Mouse (Mus musculus) limb, embryonic 12.5 days (tissue): ENCODE data around the gene Wwp2. TPM values are rescaled to one million over a fixed set of nuclear protein-coding genes. Genes with fewer than 3 reads are reported as not detected.
"Not testable (repeated sequence)": the region's sequence is repeated elsewhere in the genome, so short reads cannot be mapped to it uniquely, and the experiment has no call there.

Source experiments
- ATAC-seq: fragments of 200-750 bp; cut with Nextera tagmentation; 2 replicates; pipeline ENCODE4 v1.8.0; 2017; ENCODE audit warnings: low read depth, moderate TSS enrichment; ENCODE audit not compliant: insufficient number of reproducible peaks, insufficient read depth, low FRiP score, low TSS enrichment
- H3K27ac ChIP-seq: fragments of 300-500 bp; sonication (generic); 2 replicates; pipeline ENCODE4 v1.5.1; 2016; ENCODE audit warnings: mild to moderate bottlenecking, moderate library complexity
- H3K27me3 ChIP-seq: fragments of 300-500 bp; sonication (generic); 2 replicates; pipeline ENCODE4 v1.6.1; 2016; ENCODE audit warnings: mild to moderate bottlenecking, moderate library complexity
- H3K36me3 ChIP-seq: fragments of 300-500 bp; sonication (generic); 2 replicates; pipeline ENCODE4 v1.6.1; 2016; ENCODE audit warnings: mild to moderate bottlenecking, moderate library complexity
- H3K4me1 ChIP-seq: fragments of 300-500 bp; sonication (generic); replicated peaks from 2 replicates; pipeline ENCODE4 v1.6.1; 2016
- H3K4me2 ChIP-seq: fragments of 300-500 bp; sonication (generic); 2 replicates; pipeline ENCODE4 v1.6.1; 2016; ENCODE audit warnings: mild to moderate bottlenecking, moderate library complexity
- H3K4me3 ChIP-seq: fragments of 300-500 bp; sonication (generic); replicated peaks from 2 replicates; pipeline ENCODE4 v1.5.1; 2016; ENCODE audit warnings: mild to moderate bottlenecking
- H3K9ac ChIP-seq: fragments of 300-500 bp; sonication (generic); replicated peaks from 2 replicates; pipeline ENCODE4 v1.6.1; 2016; ENCODE audit warnings: mild to moderate bottlenecking, moderate library complexity
- H3K9me3 ChIP-seq: fragments of 300-500 bp; sonication (generic); 2 replicates; pipeline ENCODE4 v1.6.1; 2016; ENCODE audit warnings: mild to moderate bottlenecking, moderate library complexity
- WGBS: fragments of 180-500 bp; shearing (Covaris S2); methylation state at CpG from one replicate; pipeline ENCODE4 v1.1.7; 2016; 5-methylcytosine and 5-hydroxymethylcytosine counted together
- polyA plus RNA-seq: library from polyadenylated mRNA; unstranded; fragments of >200 nt; fragmentation: Nextera tagmentation; extraction: Ambion mirVana; gene quantifications from 2 replicates; pipeline ENCODE4 v1.2.1, GENCODE M21; 2016

Gene Wwp2
- polyA plus RNA-seq, 1 experiment from 2014 or later: 277 TPM

GRCm38 (mm10) chr8:107476786-107477185, 40.6 kb downstream of the Wwp2 start:
- not testable (repeated sequence) for H3K4me3 ChIP-seq, H3K27me3 ChIP-seq, H3K9ac ChIP-seq, ATAC-seq, H3K27ac ChIP-seq, H3K9me3 ChIP-seq, H3K4me2 ChIP-seq
- H3K4me1 ChIP-seq: peaks cover 25% of the 10 kb centered on the region
- 92% methylated on average over 7 of the region's 7 CpGs for WGBS
- peaks cover 33% of the 10 kb centered on the region for H3K36me3 ChIP-seq

- ATAC-seq: no peak
- H3K27ac ChIP-seq: peak overlapping the region; percentile 93
- no peaks in the 10 kb centered on the region for H3K9me3 ChIP-seq
- H3K4me1 ChIP-seq: peaks cover 8% of the 10 kb centered on the region
- no peaks in the 10 kb centered on the region for H3K27me3 ChIP-seq
- no peak overlapping the region for H3K9ac ChIP-seq
- peaks cover 44% of the 10 kb centered on the region for H3K36me3 ChIP-seq
- 74% methylated on average over 6 of the region's 6 CpGs for WGBS
- H3K4me2 ChIP-seq: no peak overlapping the region
- H3K4me3 ChIP-seq: no peak overlapping the region
These were observed 42.6 kb downstream of the Wwp2 start for GRCm38 (mm10) chr8:107478728-107479127.

GRCm38 (mm10) chr8:107480436-107480835, 44.3 kb downstream of the Wwp2 start:
- H3K27ac ChIP-seq: 0 out of 2 replicates have a peak overlapping the region, but pooled peaks have one; percentile 17
- peaks cover 44% of the 10 kb centered on the region for H3K36me3 ChIP-seq
- H3K9me3 ChIP-seq: no peaks in the 10 kb centered on the region
- H3K9ac ChIP-seq: no peak overlapping the region
- no peak for ATAC-seq
- peaks cover 12% of the 10 kb centered on the region; the same call in 1 of the 2 replicates for H3K4me1 ChIP-seq
- H3K4me3 ChIP-seq: no peak overlapping the region
- no peaks in the 10 kb centered on the region for H3K27me3 ChIP-seq
- H3K4me2 ChIP-seq: no peak overlapping the region
- WGBS: 92% methylated on average over 4 of the region's 4 CpGs

- ATAC-seq: no peak
- no peak overlapping the region for H3K9ac ChIP-seq
These were observed 47.1 kb downstream of the Wwp2 start for GRCm38 (mm10) chr8:107483250-107483649.

GRCm38 (mm10) chr8:107484956-107485355, 48.8 kb downstream of the Wwp2 start:
- Histone ChIP-seq H3K4me1 (peaks cover 19% of the 10 kb centered on the region), H3K4me3 (no peak overlapping the region), H3K4me2 (no peak overlapping the region)

More at GRCm38 (mm10) chr8:107483250-107483649, 47.1 kb downstream of the Wwp2 start:
- no peaks in the 10 kb centered on the region for H3K27me3 ChIP-seq
- no peak overlapping the region for H3K4me3 ChIP-seq
- peaks cover 37% of the 10 kb centered on the region for H3K36me3 ChIP-seq
- no peak overlapping the region for H3K4me2 ChIP-seq
- 88% methylated on average over 8 of the region's 8 CpGs for WGBS
- peaks cover 11% of the 10 kb centered on the region; the same call in 1 of the 2 replicates for H3K4me1 ChIP-seq
- no peaks in the 10 kb centered on the region for H3K9me3 ChIP-seq
- H3K27ac ChIP-seq: peak overlapping the region; percentile 50

GRCm38 (mm10) chr8:107488551-107488950, 52.4 kb downstream of the Wwp2 start:
- H3K4me3 ChIP-seq: no peak overlapping the region
- H3K36me3 ChIP-seq: peaks cover 12% of the 10 kb centered on the region; the same call in 1 of the 2 replicates
- 88% methylated on average over 4 of the region's 4 CpGs for WGBS
- no peak overlapping the region for H3K4me2 ChIP-seq
- no peak for ATAC-seq
- H3K27ac ChIP-seq: 0 out of 2 replicates have a peak overlapping the region, but pooled peaks have one; percentile 35
- no peaks in the 10 kb centered on the region for H3K9me3 ChIP-seq
- peaks cover 40% of the 10 kb centered on the region for H3K4me1 ChIP-seq
- H3K9ac ChIP-seq: no peak overlapping the region
- no peaks in the 10 kb centered on the region for H3K27me3 ChIP-seq

More at GRCm38 (mm10) chr8:107484956-107485355, 48.8 kb downstream of the Wwp2 start:
- no peaks in the 10 kb centered on the region for H3K9me3 ChIP-seq
- H3K27me3 ChIP-seq: no peaks in the 10 kb centered on the region
- 0 out of 2 replicates have a peak overlapping the region, but pooled peaks have one; percentile 25 for H3K27ac ChIP-seq
- peaks cover 33% of the 10 kb centered on the region for H3K36me3 ChIP-seq
- no peak overlapping the region for H3K9ac ChIP-seq
- no peak for ATAC-seq

- H3K27me3 ChIP-seq: no peaks in the 10 kb centered on the region
- H3K9me3 ChIP-seq: no peaks in the 10 kb centered on the region
- H3K4me1 ChIP-seq: peaks cover 34% of the 10 kb centered on the region
- H3K9ac ChIP-seq: no peak overlapping the region
- H3K27ac ChIP-seq: peak overlapping the region; percentile 76; the same call in 1 of the 2 replicates
- no peak overlapping the region for H3K4me3 ChIP-seq
- no peak for ATAC-seq
- WGBS: 86% methylated on average over 4 of the region's 4 CpGs
- H3K36me3 ChIP-seq: peaks cover 10% of the 10 kb centered on the region; the same call in 1 of the 2 replicates
- H3K4me2 ChIP-seq: no peak overlapping the region
These were observed 52.9 kb downstream of the Wwp2 start for GRCm38 (mm10) chr8:107489086-107489485.

GRCm38 (mm10) chr8:107489921-107490320, 53.8 kb downstream of the Wwp2 start:
- peaks cover 10% of the 10 kb centered on the region; the same call in 1 of the 2 replicates for H3K36me3 ChIP-seq
- no peak for ATAC-seq
- H3K9ac ChIP-seq: 0 out of 2 replicates have a peak overlapping the region, but pooled peaks have one; percentile 32
- H3K4me3 ChIP-seq: no peak overlapping the region
- peak overlapping the region; percentile 76 for H3K27ac ChIP-seq
- no peaks in the 10 kb centered on the region for H3K27me3 ChIP-seq
- no peaks in the 10 kb centered on the region for H3K9me3 ChIP-seq
- WGBS: 21% methylated on average over 5 of the region's 5 CpGs
- H3K4me2 ChIP-seq: no peak overlapping the region
- H3K4me1 ChIP-seq: peaks cover 35% of the 10 kb centered on the region

GRCm38 (mm10) chr8:107490649-107491048, 54.5 kb downstream of the Wwp2 start:
- Histone ChIP-seq H3K27ac (peak overlapping the region; percentile 76), H3K4me2 (no peak overlapping the region), H3K9me3 (no peaks in the 10 kb centered on the region), H3K9ac (no peak overlapping the region), H3K4me3 (no peak overlapping the region), H3K27me3 (no peaks in the 10 kb centered on the region), H3K4me1 (peaks cover 42% of the 10 kb centered on the region), H3K36me3 (peaks cover 10% of the 10 kb centered on the region; the same call in 1 of the 2 replicates)
- no peak for ATAC-seq
- 80% methylated on average over 2 of the region's 2 CpGs for WGBS

GRCm38 (mm10) chr8:107491212-107491611, 55.0 kb downstream of the Wwp2 start:
- ATAC-seq: no peak
- peak overlapping the region; percentile 76 for H3K27ac ChIP-seq
- WGBS: 47% methylated on average over 4 of the region's 4 CpGs

GRCm38 (mm10) chr8:107491831-107492230, 55.7 kb downstream of the Wwp2 start:
- peak overlapping the region; percentile 76 for H3K27ac ChIP-seq
- H3K9ac ChIP-seq: no peak overlapping the region
- no peak for ATAC-seq

More at GRCm38 (mm10) chr8:107491212-107491611, 55.0 kb downstream of the Wwp2 start:
- Histone ChIP-seq H3K4me2 (no peak overlapping the region), H3K27me3 (no peaks in the 10 kb centered on the region), H3K9me3 (no peaks in the 10 kb centered on the region), H3K36me3 (peaks cover 10% of the 10 kb centered on the region; the same call in 1 of the 2 replicates), H3K4me1 (peaks cover 48% of the 10 kb centered on the region), H3K4me3 (no peak overlapping the region), H3K9ac (no peak overlapping the region)

GRCm38 (mm10) chr8:107492802-107493201, 56.6 kb downstream of the Wwp2 start:
- Histone ChIP-seq H3K36me3 (no peaks in the 10 kb centered on the region; the same call in 1 of the 2 replicates), H3K27ac (peak overlapping the region; percentile 76; the same call in 1 of the 2 replicates), H3K4me2 (no peak overlapping the region), H3K4me3 (no peak overlapping the region), H3K4me1 (peaks cover 64% of the 10 kb centered on the region), H3K9ac (no peak overlapping the region), H3K9me3 (no peaks in the 10 kb centered on the region), H3K27me3 (no peaks in the 10 kb centered on the region)
- ATAC-seq: no peak
- 91% methylated on average over 5 of the region's 5 CpGs for WGBS

More at GRCm38 (mm10) chr8:107491831-107492230, 55.7 kb downstream of the Wwp2 start:
- Histone ChIP-seq H3K4me3 (no peak overlapping the region), H3K9me3 (no peaks in the 10 kb centered on the region), H3K4me1 (peaks cover 54% of the 10 kb centered on the region), H3K4me2 (no peak overlapping the region), H3K36me3 (peaks cover 4% of the 10 kb centered on the region; the same call in 1 of the 2 replicates), H3K27me3 (no peaks in the 10 kb centered on the region)
